26 mouse cellular contexts compared by ENCODE assay signal in the genomic region with DNA sequence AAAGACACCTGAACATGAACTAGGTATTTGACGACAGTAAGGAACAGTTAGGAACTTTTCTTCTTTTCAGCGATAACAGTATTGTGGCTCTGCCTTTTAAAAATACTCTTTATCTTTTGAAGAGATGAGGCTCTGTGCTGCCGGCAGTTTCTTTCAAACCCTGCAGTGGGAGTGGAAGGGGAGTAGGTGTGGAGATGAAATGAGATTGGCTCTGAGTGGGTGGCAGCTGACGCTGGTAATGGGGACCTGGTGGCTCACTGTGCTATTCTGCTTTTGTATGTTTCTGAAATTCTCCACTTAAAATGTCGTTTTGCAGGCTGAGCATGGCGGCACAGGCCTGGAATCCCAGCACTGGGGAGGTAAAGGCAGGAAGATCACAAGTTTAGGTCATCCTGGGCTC. TPM values are rescaled to one million over a fixed set of nuclear protein-coding genes. Genes with fewer than 3 reads are reported as not detected.
DNase-seq lines count a peak whose midpoint lies in the region; ATAC-seq and TF ChIP-seq lines count a peak whose summit lies in the region.
"Had no signal": no experiment of that assay in that cellular context is flagged by ENCODE, and none has a peak within 500 bp of the region (broad histone marks: within the 10 kb centered on the region; RNA-seq: fewer than 3 reads in every experiment).

No protein-coding gene starts in this region.

- H3K36me3 ChIP-seq in lung, postnatal 0 days (ENCODE audit: insufficient read depth, low read length) = no peaks in the 10 kb centered on the region
- H3K36me3 ChIP-seq in intestine, embryonic 16.5 days (ENCODE audit: control insufficient read depth, insufficient read depth, low read length) = no peaks in the 10 kb centered on the region
- H3K36me3 ChIP-seq: embryonic facial prominence, embryonic 12.5 days; forebrain, embryonic 15.5 days; midbrain, embryonic 15.5 days; neural tube, embryonic 15.5 days had no signal

- WGBS in olfactory bulb, adult 2 months = 35% methylated on average over 6 of the region's 6 CpGs
- 65% methylated on average over 6 of the region's 6 CpGs for WGBS in lung, postnatal 0 days
- whole genome bisulfite sequencing in intestine, embryonic 16.5 days = 73% methylated on average over 6 of the region's 6 CpGs

- no peak for ATAC-seq in lung, postnatal 0 days
- ATAC-seq in intestine, embryonic 16.5 days = no peak
- ATAC-seq: forebrain, embryonic 15.5 days; hindbrain, embryonic 16.5 days; intestine, postnatal 0 days; midbrain, embryonic 15.5 days had no signal

- no peak for TF ChIP-seq EP300 in lung, postnatal 0 days (IDR thresholded peaks at IDR 0.05)

- H3K9ac ChIP-seq in lung, postnatal 0 days (replicated peaks; ENCODE audit: low read depth) = no peak overlapping the region
- no peak overlapping the region for H3K9ac ChIP-seq in intestine, embryonic 16.5 days (ENCODE audit: low read depth, low read length)
- H3K9ac ChIP-seq: embryonic facial prominence, embryonic 12.5 days; forebrain, embryonic 15.5 days; midbrain, embryonic 15.5 days; neural tube, embryonic 15.5 days had no signal

- H3K27me3 ChIP-seq in lung, postnatal 0 days (replicated peaks; ENCODE audit: insufficient read depth, low read length) = no peaks in the 10 kb centered on the region
- no peaks in the 10 kb centered on the region for H3K27me3 ChIP-seq in intestine, embryonic 16.5 days (replicated peaks; ENCODE audit: control insufficient read depth, insufficient read depth, low read length)
- H3K27me3 ChIP-seq: embryonic facial prominence, embryonic 12.5 days; forebrain, embryonic 15.5 days; midbrain, embryonic 15.5 days; neural tube, embryonic 15.5 days had no signal

- no peak overlapping the region for H3K4me3 ChIP-seq in cortical plate, adult 2 months (ENCODE audit: insufficient read depth, low read length)
- H3K4me3 ChIP-seq in olfactory bulb, adult 2 months (ENCODE audit: insufficient read depth, low read depth, low read length) = no peak overlapping the region
- no peak overlapping the region for H3K4me3 ChIP-seq in lung, postnatal 0 days (ENCODE audit: low read depth, low read length)
- no peak overlapping the region for H3K4me3 ChIP-seq in intestine, embryonic 16.5 days (ENCODE audit: low read length)
- H3K4me3 ChIP-seq: embryonic facial prominence, embryonic 12.5 days; erythroblast, embryonic 14.5 days; forebrain, embryonic 15.5 days; heart, adult 2 months; limb, embryonic 10.5 days; megakaryocyte, embryonic 14.5 days; midbrain, embryonic 15.5 days; myocyte; neural tube, embryonic 15.5 days had no signal

- TF ChIP-seq POLR2A in cortical plate, adult 2 months (IDR thresholded peaks at IDR 0.05; ENCODE audit: extremely low read depth, insufficient read depth, low read length) = peak; percentile 46; the same call in 1 of the 2 replicates
- TF ChIP-seq POLR2A in olfactory bulb, adult 2 months (IDR thresholded peaks at IDR 0.05; ENCODE audit: insufficient read depth, low read depth, low read length) = no peak

- peaks cover 9% of the 10 kb centered on the region for H3K4me1 ChIP-seq in cortical plate, adult 2 months (ENCODE audit: control insufficient read depth, insufficient read depth, low read length)
- peaks cover 25% of the 10 kb centered on the region for H3K4me1 ChIP-seq in olfactory bulb, adult 2 months (ENCODE audit: control insufficient read depth, insufficient read depth, low read length)
- H3K4me1 ChIP-seq in lung, postnatal 0 days (ENCODE audit: insufficient read depth, low read depth, low read length) = no peaks in the 10 kb centered on the region
- H3K4me1 ChIP-seq in intestine, embryonic 16.5 days (ENCODE audit: control insufficient read depth, insufficient read depth, low read length) = no peaks in the 10 kb centered on the region
- H3K4me1 ChIP-seq: embryonic facial prominence, embryonic 12.5 days; forebrain, embryonic 15.5 days; megakaryocyte, embryonic 14.5 days; midbrain, embryonic 15.5 days; neural tube, embryonic 15.5 days had no signal

- peak overlapping the region; percentile 62 for H3K27ac ChIP-seq in cortical plate, adult 2 months (ENCODE audit: insufficient read depth, low read length)
- peak overlapping the region; percentile 10; the same call in 1 of the 2 replicates for H3K27ac ChIP-seq in olfactory bulb, adult 2 months (ENCODE audit: insufficient read depth, low read depth, low read length)
- no peak overlapping the region for H3K27ac ChIP-seq in lung, postnatal 0 days (ENCODE audit: low read length)
- no peak overlapping the region for H3K27ac ChIP-seq in intestine, embryonic 16.5 days (ENCODE audit: low read length)
- H3K27ac ChIP-seq: embryonic facial prominence, embryonic 12.5 days; forebrain, embryonic 15.5 days; heart, adult 2 months; kidney, postnatal 0 days; limb, embryonic 10.5 days; midbrain, embryonic 15.5 days; neural tube, embryonic 15.5 days had no signal

- no peak overlapping the region for H3K4me2 ChIP-seq in lung, postnatal 0 days (replicated peaks; ENCODE audit: low read depth, low read length)
- no peak overlapping the region for H3K4me2 ChIP-seq in intestine, embryonic 16.5 days (ENCODE audit: low read depth, low read length)
- H3K4me2 ChIP-seq: embryonic facial prominence, embryonic 12.5 days; forebrain, embryonic 15.5 days; midbrain, embryonic 15.5 days; neural tube, embryonic 15.5 days had no signal

- peak; percentile 36 for DNase-seq in layer of hippocampus, adult 9-11 months
- no peak for DNase-seq in layer of hippocampus, adult 11-12 months (ENCODE audit: low spot score)
- peak; percentile 17 to 33 for DNase-seq in layer of hippocampus, postnatal 36 days
- no peak for DNase-seq in heart, adult 9 months (ENCODE audit: low spot score in 2 of 2)
- DNase-seq in lung, postnatal 0 days (ENCODE audit: low spot score) = no peak
- DNase-seq: adrenal gland, adult 2 months; cerebellum, adult 9-11 months; gastrocnemius, postnatal 25 days; heart, adult 2 months; lung, adult 18-20 months; spleen, adult 18-20 months; thymus, adult 18-20 months had no signal

- H3K9me3 ChIP-seq in lung, postnatal 0 days (ENCODE audit: low read length) = no peaks in the 10 kb centered on the region
- H3K9me3 ChIP-seq in intestine, embryonic 16.5 days (ENCODE audit: control insufficient read depth, low read length) = no peaks in the 10 kb centered on the region
- H3K9me3 ChIP-seq: embryonic facial prominence, embryonic 12.5 days; forebrain, embryonic 15.5 days; limb, embryonic 10.5 days; megakaryocyte, embryonic 14.5 days; midbrain, embryonic 15.5 days; neural tube, embryonic 15.5 days had no signal

- TF ChIP-seq CTCF in cortical plate, adult 2 months (IDR thresholded peaks at IDR 0.05; ENCODE audit: extremely low read depth, insufficient read depth, low read length) = no peak
- TF ChIP-seq CTCF in olfactory bulb, adult 2 months (IDR thresholded peaks at IDR 0.05; ENCODE audit: insufficient read depth, low read depth, low read length) = no peak
- TF ChIP-seq CTCF in lung, postnatal 0 days (IDR thresholded peaks at IDR 0.05) = no peak

RNA-seq across cellular contexts. Expression of a gene that starts 36.2 kb away (rescaled TPM):
- polyA plus RNA-seq in cortical plate, adult 2 months (2012; rRNA removed) = 7.2 and 7.7 TPM in 2 replicates
- total RNA-seq in layer of hippocampus, postnatal 36 days (2021) = 10 to 100 TPM; 13.9 to 17.7 TPM
- not detected in 2 replicates for polyA plus RNA-seq in olfactory bulb, adult 2 months (2012; ENCODE audit: insufficient read depth, insufficient read length, low replicate concordance, missing spikeins)
- polyA plus RNA-seq in lung, postnatal 0 days (2015; fragmentation: Nextera tagmentation; extraction: Ambion mirVana) = 0.01 and 0.05 TPM in 2 replicates
- 0.66 and 0.82 TPM in 2 replicates for polyA plus RNA-seq in intestine, embryonic 16.5 days (2015; fragmentation: Nextera tagmentation; extraction: Ambion mirVana)
- polyA plus RNA-seq: adrenal gland, adult 2 months had no signal

RNA-seq across cellular contexts. Expression of a gene that starts 45.8 kb away (rescaled TPM):
- 1.5 and 1.6 TPM in 2 replicates for polyA plus RNA-seq in cortical plate, adult 2 months (2012; rRNA removed)
- total RNA-seq in layer of hippocampus, postnatal 36 days (2021) = 1 to 10 TPM; 1.1 to 1.7 TPM
- polyA plus RNA-seq in olfactory bulb, adult 2 months (2012; ENCODE audit: insufficient read depth, insufficient read length, low replicate concordance, missing spikeins) = not detected in 2 replicates
- 1.3 and 2.4 TPM in 2 replicates for polyA plus RNA-seq in lung, postnatal 0 days (2015; fragmentation: Nextera tagmentation; extraction: Ambion mirVana)
- polyA plus RNA-seq in intestine, embryonic 16.5 days (2015; fragmentation: Nextera tagmentation; extraction: Ambion mirVana) = 0.43 and 0.59 TPM in 2 replicates

Comparison
In these comparisons a context has a peak if more than half of its experiments do, and no peak if none do; other contexts are left out.
1. DNase-seq: peak in layer of hippocampus, adult 9-11 months (single experiment) and layer of hippocampus, postnatal 36 days (2 of 2); none in layer of hippocampus, adult 11-12 months (single experiment), heart, adult 9 months (0 of 2) and lung, postnatal 0 days (single experiment).
2. H3K27ac ChIP-seq: peak in cortical plate, adult 2 months (single experiment) and olfactory bulb, adult 2 months (single experiment); none in lung, postnatal 0 days (single experiment) and intestine, embryonic 16.5 days (single experiment).